ENCODE assay signal across 22 mouse cellular contexts in the genomic region with DNA sequence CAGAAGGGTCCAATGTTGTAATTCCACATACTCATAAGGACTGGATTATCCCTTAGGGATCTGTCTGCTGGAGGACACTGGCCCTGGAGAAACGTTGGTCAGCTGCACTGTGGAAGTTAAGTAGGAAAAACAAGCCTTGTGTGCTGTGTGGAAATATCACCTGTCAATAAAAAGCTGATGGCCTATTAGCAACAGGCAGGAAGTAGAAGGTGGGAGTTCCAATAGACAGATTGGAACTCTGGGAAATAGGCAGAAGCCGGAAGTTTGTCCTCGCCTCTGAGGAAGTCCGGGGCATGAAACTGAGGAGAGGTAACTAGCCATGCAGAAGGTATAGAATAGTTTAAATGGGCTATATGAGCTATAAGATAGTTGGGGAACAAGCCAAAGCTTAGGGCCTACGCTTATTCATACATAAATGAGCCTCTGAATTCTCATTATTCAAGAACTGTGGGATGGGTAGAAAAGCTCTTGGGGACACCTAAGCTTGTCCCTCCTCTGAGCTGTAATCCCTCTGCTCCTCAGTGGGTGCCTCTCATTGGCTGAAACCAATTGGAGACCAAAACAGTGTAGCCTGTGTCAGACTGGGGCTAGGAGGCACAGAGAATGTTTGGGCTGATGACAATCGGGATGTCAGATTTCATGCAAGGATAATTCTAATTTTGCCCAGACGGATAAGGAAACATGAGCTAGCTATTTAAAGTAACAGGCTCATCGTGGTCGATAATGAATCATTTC. TPM values are rescaled to one million over a fixed set of nuclear protein-coding genes. Genes with fewer than 3 reads are reported as not detected.
A peak's percentile ranks its signal among the peaks of the same experiment; 100 is the strongest.
DNase-seq lines count a peak whose midpoint lies in the region; ATAC-seq and TF ChIP-seq lines count a peak whose summit lies in the region.
"Had no signal": no experiment of that assay in that cellular context is flagged by ENCODE, and none has a peak within 500 bp of the region (broad histone marks: within the 10 kb centered on the region; RNA-seq: fewer than 3 reads in every experiment).

No protein-coding gene starts in this region.

- no peak overlapping the region for H3K4me3 ChIP-seq in embryonic facial prominence, embryonic 14.5 days (ENCODE audit: low read depth, low read length)
- no peak overlapping the region for H3K4me3 ChIP-seq in embryonic facial prominence, embryonic 10.5 days
- peak overlapping the region; percentile 46 for H3K4me3 ChIP-seq in heart, postnatal 0 days (ENCODE audit: low read depth, low read length)
- no peak overlapping the region for H3K4me3 ChIP-seq in hindbrain, embryonic 10.5 days
- H3K4me3 ChIP-seq: erythroblast, embryonic 14.5 days; limb, embryonic 10.5 days; liver, embryonic 13.5 days; midbrain, embryonic 10.5 days had no signal

- H3K4me2 ChIP-seq in embryonic facial prominence, embryonic 14.5 days (ENCODE audit: low read depth, low read length), result peak overlapping the region; percentile 14; the same call in 1 of the 2 replicates
- H3K4me2 ChIP-seq in heart, postnatal 0 days (ENCODE audit: low read depth, low read length), result peak overlapping the region; percentile 60
- H3K4me2 ChIP-seq: hindbrain, embryonic 14.5 days; liver, embryonic 13.5 days had no signal

- no peaks in the 10 kb centered on the region for H3K9me3 ChIP-seq in embryonic facial prominence, embryonic 14.5 days (ENCODE audit: control insufficient read depth, low read length)
- no peaks in the 10 kb centered on the region for H3K9me3 ChIP-seq in embryonic facial prominence, embryonic 10.5 days
- H3K9me3 ChIP-seq in heart, postnatal 0 days (replicated peaks; ENCODE audit: control insufficient read depth, low read length), result no peaks in the 10 kb centered on the region
- no peaks in the 10 kb centered on the region for H3K9me3 ChIP-seq in hindbrain, embryonic 10.5 days
- H3K9me3 ChIP-seq: limb, embryonic 10.5 days; liver, embryonic 13.5 days; midbrain, embryonic 10.5 days had no signal

- WGBS in embryonic facial prominence, embryonic 14.5 days, result 66% methylated on average over 9 of the region's 9 CpGs
- 86% methylated on average over 9 of the region's 9 CpGs for WGBS in embryonic facial prominence, embryonic 10.5 days
- WGBS in heart, postnatal 0 days, result 40% methylated on average over 9 of the region's 9 CpGs
- WGBS in hindbrain, embryonic 10.5 days, result 87% methylated on average over 9 of the region's 9 CpGs

- no peak overlapping the region for H3K9ac ChIP-seq in embryonic facial prominence, embryonic 14.5 days (ENCODE audit: low read depth, low read length)
- H3K9ac ChIP-seq in heart, postnatal 0 days (replicated peaks; ENCODE audit: low read depth, low read length), result peak overlapping the region; percentile 38; the same call in 1 of the 2 replicates
- H3K9ac ChIP-seq: hindbrain, embryonic 14.5 days; liver, embryonic 13.5 days had no signal

- no peak for TF ChIP-seq EP300 in heart, postnatal 0 days (IDR thresholded peaks at IDR 0.05; ENCODE audit: low read depth)

- DNase-seq in embryonic facial prominence, embryonic 14.5 days (ENCODE audit: low spot score), result no peak
- no peak for DNase-seq in embryonic facial prominence, embryonic 10.5 days (ENCODE audit: low spot score)
- DNase-seq in layer of hippocampus, adult 9-11 months, result peak; percentile 51
- DNase-seq in layer of hippocampus, adult 9-10 months (ENCODE audit: low spot score), result no peak
- peak; percentile 51 for DNase-seq in gastrocnemius, postnatal 25 days
- peak; percentile 85 for DNase-seq in heart, postnatal 0 days (ENCODE audit: low spot score)
- DNase-seq in hindbrain, embryonic 10.5 days (ENCODE audit: low spot score), result no peak
- DNase-seq in lung, postnatal 36 days, result no peak
- DNase-seq: adrenal gland, adult 2 months; cerebellum, adult 2 months; embryo, embryonic 11 days; kidney, adult 11 months; kidney, postnatal 4 days; liver, embryonic 13.5 days; lung, postnatal 10 days; right cerebral cortex, postnatal 4 days; thymus, postnatal 14 days had no signal

- H3K4me1 ChIP-seq in embryonic facial prominence, embryonic 14.5 days (ENCODE audit: control insufficient read depth, insufficient read depth, low read length), result no peaks in the 10 kb centered on the region; the same call in 1 of the 2 replicates
- peaks cover 7% of the 10 kb centered on the region for H3K4me1 ChIP-seq in embryonic facial prominence, embryonic 10.5 days
- peaks cover 11% of the 10 kb centered on the region; the same call in 1 of the 2 replicates for H3K4me1 ChIP-seq in heart, postnatal 0 days (ENCODE audit: control insufficient read depth, insufficient read depth)
- peaks cover 8% of the 10 kb centered on the region for H3K4me1 ChIP-seq in hindbrain, embryonic 10.5 days (replicated peaks)
- H3K4me1 ChIP-seq: liver, embryonic 13.5 days had no signal

- H3K27me3 ChIP-seq in embryonic facial prominence, embryonic 14.5 days (replicated peaks; ENCODE audit: control insufficient read depth, insufficient read depth, low read length), result no peaks in the 10 kb centered on the region
- no peaks in the 10 kb centered on the region for H3K27me3 ChIP-seq in embryonic facial prominence, embryonic 10.5 days (replicated peaks; ENCODE audit: low read depth, poor library complexity, severe bottlenecking)
- H3K27me3 ChIP-seq in heart, postnatal 0 days (ENCODE audit: control insufficient read depth, insufficient read depth, low read length), result no peaks in the 10 kb centered on the region
- H3K27me3 ChIP-seq in hindbrain, embryonic 10.5 days (ENCODE audit: insufficient read depth, poor library complexity, severe bottlenecking), result no peaks in the 10 kb centered on the region; the same call in 1 of the 2 replicates
- H3K27me3 ChIP-seq: liver, embryonic 13.5 days had no signal

- no peaks in the 10 kb centered on the region for H3K36me3 ChIP-seq in embryonic facial prominence, embryonic 14.5 days (ENCODE audit: control insufficient read depth, insufficient read depth, low read length)
- no peaks in the 10 kb centered on the region for H3K36me3 ChIP-seq in embryonic facial prominence, embryonic 10.5 days (replicated peaks)
- no peaks in the 10 kb centered on the region for H3K36me3 ChIP-seq in heart, postnatal 0 days (replicated peaks; ENCODE audit: control insufficient read depth, insufficient read depth, low read length)
- no peaks in the 10 kb centered on the region for H3K36me3 ChIP-seq in hindbrain, embryonic 10.5 days
- H3K36me3 ChIP-seq: limb, embryonic 10.5 days; liver, embryonic 13.5 days; midbrain, embryonic 10.5 days had no signal

- TF ChIP-seq CTCF in heart, postnatal 0 days (IDR thresholded peaks at IDR 0.05; ENCODE audit: low read depth), result no peak

- H3K27ac ChIP-seq in embryonic facial prominence, embryonic 14.5 days (replicated peaks; ENCODE audit: low read depth, low read length), result no peak overlapping the region
- H3K27ac ChIP-seq in embryonic facial prominence, embryonic 10.5 days (replicated peaks), result no peak overlapping the region
- H3K27ac ChIP-seq in heart, postnatal 0 days (ENCODE audit: low read depth), result peak overlapping the region; percentile 87
- H3K27ac ChIP-seq in hindbrain, embryonic 10.5 days, result no peak overlapping the region
- H3K27ac ChIP-seq: hindbrain, embryonic 14.5 days; limb, embryonic 10.5 days; liver, embryonic 13.5 days; midbrain, embryonic 10.5 days had no signal

- ATAC-seq in embryonic facial prominence, embryonic 14.5 days (ENCODE audit: low read depth), result no peak
- ATAC-seq in heart, postnatal 0 days (ENCODE audit: insufficient read depth, low read depth), result peak; percentile 73

RNA-seq across cellular contexts. Expression of a gene that starts 2.7 kb away (rescaled TPM):
- 20.2 and 29.3 TPM in 2 replicates for polyA plus RNA-seq in embryonic facial prominence, embryonic 14.5 days (2014; fragmentation: Nextera tagmentation; extraction: Ambion mirVana)
- 0.20 TPM in 1 of 2 replicates, not detected in the other for polyA plus RNA-seq in embryonic facial prominence, embryonic 10.5 days (2016; fragmentation: Nextera tagmentation; extraction: Ambion mirVana)
- 10 to 100 TPM; 49.4 to 49.6 TPM for total RNA-seq in gastrocnemius, postnatal 25 days (2021)
- total RNA-seq in heart, postnatal 0 days (2014; rRNA removed; ENCODE audit: low replicate concordance), result 38.7 and 43.7 TPM in 2 replicates
- 50.5 and 54.6 TPM in 2 replicates for polyA plus RNA-seq in heart, postnatal 0 days (2015; fragmentation: Nextera tagmentation; extraction: Ambion mirVana)
- 0.21 TPM in 1 of 2 replicates, not detected in the other for polyA plus RNA-seq in hindbrain, embryonic 10.5 days (2016; fragmentation: Nextera tagmentation; extraction: Ambion mirVana)
- total RNA-seq: adrenal gland, adult 2 months had no signal
- polyA plus RNA-seq: adrenal gland, adult 2 months; erythroblast, embryonic 14.5 days; limb, embryonic 10.5 days; midbrain, embryonic 10.5 days; stomach, embryonic 14.5 days had no signal

RNA-seq across cellular contexts. Expression of a gene that starts 42.4 kb away (rescaled TPM):
- 31.5 and 33.8 TPM in 2 replicates for polyA plus RNA-seq in embryonic facial prominence, embryonic 14.5 days (2014; fragmentation: Nextera tagmentation; extraction: Ambion mirVana)
- 18.0 and 18.4 TPM in 2 replicates for polyA plus RNA-seq in embryonic facial prominence, embryonic 10.5 days (2016; fragmentation: Nextera tagmentation; extraction: Ambion mirVana)
- 10 to 100 TPM in 1 of 2 experiments, 1 to 10 TPM in 1; 9.1 to 11.0 TPM for total RNA-seq in gastrocnemius, postnatal 25 days (2021)
- total RNA-seq in heart, postnatal 0 days (2014; rRNA removed; ENCODE audit: low replicate concordance), result 32.4 and 50.9 TPM in 2 replicates
- polyA plus RNA-seq in heart, postnatal 0 days (2015; fragmentation: Nextera tagmentation; extraction: Ambion mirVana), result 9.2 and 9.8 TPM in 2 replicates
- polyA plus RNA-seq in hindbrain, embryonic 10.5 days (2016; fragmentation: Nextera tagmentation; extraction: Ambion mirVana), result 18.1 and 18.4 TPM in 2 replicates

Comparison
In these comparisons a context has a peak if more than half of its experiments do, and no peak if none do; other contexts are left out.
1. DNase-seq: peak in layer of hippocampus, adult 9-11 months (single experiment), gastrocnemius, postnatal 25 days (single experiment) and heart, postnatal 0 days (single experiment); none in embryonic facial prominence, embryonic 14.5 days (single experiment), embryonic facial prominence, embryonic 10.5 days (single experiment), layer of hippocampus, adult 9-10 months (single experiment), hindbrain, embryonic 10.5 days (single experiment) and lung, postnatal 36 days (single experiment).
2. RNA of a gene that starts 2.7 kb away (polyA plus RNA-seq): 50.5 to 54.6 TPM in heart, postnatal 0 days and 20.2 to 29.3 TPM in embryonic facial prominence, embryonic 14.5 days; 0.21 TPM in hindbrain, embryonic 10.5 days and 0.20 TPM in embryonic facial prominence, embryonic 10.5 days; every median in the first group is over 10 times any median in the second.